Mouse (Mus musculus) embryo, embryonic 10.5 days (tissue): Measurements from ENCODE around the gene Tfrc.

Source experiments
- DNase-seq: peaks from one replicate; pipeline ENCODE4 v3.0.0-alpha.2; 2015; ENCODE audit warnings: low spot score

Tfrc gene

DNA sequence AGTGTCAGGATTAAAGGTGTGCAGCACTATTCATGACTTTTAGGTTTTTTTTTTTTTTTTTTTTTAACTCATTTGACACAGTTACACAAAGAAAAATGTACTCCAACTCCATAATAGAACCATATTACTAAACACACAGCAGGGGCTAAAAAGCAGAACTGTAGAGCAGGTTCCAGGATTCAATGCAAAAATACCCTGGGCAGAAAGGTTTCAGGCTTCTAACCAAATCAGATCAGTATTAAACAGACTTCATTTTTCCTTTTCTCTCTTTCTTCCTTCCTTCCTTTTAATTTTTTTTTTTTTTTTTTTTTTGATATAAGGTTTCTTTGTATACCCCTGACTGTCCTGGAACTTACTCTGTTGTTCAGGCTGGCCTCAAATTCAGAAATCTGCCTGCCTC is 41.7 kb downstream of the Tfrc start:
- DNase-seq: no peak

DNA sequence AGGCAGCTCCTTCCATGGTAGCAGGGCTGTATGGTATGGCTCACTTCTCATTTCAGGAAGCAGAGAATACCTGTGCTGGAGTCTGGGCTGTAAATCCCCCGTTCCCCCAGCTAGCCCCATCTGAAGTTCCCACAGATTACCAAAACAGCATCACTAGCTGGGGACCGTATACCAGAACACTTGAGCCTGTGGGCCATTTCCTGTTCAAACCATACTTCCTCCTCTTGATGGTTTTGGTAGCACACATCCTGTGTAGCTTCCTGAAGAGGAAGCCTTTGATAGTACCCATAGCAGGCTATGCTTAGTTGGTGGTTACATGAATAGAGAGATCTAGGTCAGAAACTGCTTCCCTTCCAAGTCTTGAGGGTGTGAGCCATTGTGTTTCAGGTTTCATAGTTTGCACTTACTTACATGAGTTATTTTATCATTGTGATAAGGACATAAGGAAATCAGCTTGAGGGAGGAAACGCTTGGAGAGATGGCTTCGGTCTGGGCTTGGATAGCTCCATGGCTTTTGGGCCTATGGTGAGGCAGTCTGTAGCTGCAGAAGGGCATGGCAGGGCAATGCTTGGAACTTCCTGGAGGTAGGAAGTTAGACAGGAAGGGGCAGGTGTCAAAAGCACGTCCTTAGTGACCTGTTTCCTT is 42.4 kb downstream of the Tfrc start:
- no peak for DNase-seq

DNA sequence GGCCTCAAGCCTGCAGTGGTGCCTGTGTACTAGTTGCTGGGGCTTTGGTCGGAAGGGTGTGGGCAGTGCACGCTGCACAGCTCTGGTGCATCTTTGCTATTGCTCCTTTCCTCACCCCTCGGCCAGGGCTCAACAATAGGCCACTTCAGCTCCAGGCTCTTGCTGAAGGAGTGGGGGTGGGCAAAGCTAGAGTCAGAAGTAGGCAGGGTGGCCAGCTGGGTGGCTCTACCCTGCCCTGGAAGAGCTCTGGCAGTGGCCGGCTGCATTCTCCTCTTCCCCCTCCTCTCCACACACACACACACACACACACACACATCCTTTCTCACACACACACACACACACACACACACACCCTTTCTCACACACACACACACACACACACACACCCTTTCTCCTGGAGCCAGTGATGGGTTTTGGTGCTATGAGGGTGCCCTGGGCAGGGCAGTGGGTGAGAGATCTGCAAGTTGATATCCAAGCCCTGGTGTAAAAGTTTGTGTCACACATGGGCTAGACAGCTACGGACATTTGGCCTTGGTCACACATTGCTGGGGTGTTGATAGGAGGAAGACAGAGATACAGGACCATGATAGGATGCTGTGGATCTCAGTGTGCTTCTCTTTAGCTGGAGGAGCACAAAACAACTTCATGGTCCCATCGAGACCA is 45.5 kb downstream of the Tfrc start:
- no peak for DNase-seq

- no peak for DNase-seq
Measured at GRCm38 (mm10) chr16:32655534-32655933, 46.8 kb downstream of the Tfrc start.

- no peak for DNase-seq
Measured at GRCm38 (mm10) chr16:32656321-32656720, 47.6 kb downstream of the Tfrc start.

DNA sequence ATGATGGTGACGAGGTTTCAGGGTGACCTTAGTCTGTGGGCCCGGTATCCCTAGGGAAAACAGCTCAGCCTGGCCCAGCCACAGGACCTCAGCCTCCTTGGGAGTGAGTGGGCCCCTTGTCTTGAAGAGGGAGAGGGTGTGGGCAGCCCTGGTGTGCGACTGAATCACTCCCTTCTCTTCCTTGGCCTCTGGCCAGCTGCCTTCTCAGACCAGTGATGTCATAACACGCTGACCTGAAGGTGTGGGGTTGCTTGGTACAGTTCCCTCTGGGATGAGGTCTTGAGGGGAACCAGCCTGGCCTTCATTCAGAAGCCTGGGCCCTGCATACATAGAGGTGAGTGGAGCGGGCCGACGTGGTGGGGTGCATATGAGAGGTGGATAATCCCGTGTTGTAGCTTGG is 48.1 kb downstream of the Tfrc start:
- DNase-seq: no peak

- DNase-seq: no peak
Measured at GRCm38 (mm10) chr16:32657498-32658250, 49.0 kb downstream of the Tfrc start.

DNA sequence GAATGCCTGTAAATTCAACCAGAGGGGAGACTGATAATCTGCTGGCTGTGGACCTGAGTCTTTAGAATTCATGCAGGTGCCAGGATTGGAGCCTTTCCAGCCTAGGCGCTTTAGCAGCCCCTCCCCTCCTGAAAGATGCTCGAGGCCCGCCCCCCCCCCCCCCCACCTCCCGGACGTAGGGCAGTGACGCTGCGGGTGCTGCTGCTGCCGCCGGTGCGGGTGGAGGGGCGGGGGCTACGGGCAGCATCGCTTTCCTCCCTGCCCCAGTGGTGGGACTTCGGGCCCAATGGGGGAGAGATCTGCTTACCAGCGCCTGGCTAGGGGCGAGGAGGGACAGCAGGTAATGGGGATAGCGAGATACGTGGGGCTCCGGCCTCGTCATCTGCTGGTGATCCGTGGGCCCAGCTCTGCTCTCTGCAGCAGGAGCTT is 50.0 kb downstream of the Tfrc start:
- no peak for DNase-seq

DNA sequence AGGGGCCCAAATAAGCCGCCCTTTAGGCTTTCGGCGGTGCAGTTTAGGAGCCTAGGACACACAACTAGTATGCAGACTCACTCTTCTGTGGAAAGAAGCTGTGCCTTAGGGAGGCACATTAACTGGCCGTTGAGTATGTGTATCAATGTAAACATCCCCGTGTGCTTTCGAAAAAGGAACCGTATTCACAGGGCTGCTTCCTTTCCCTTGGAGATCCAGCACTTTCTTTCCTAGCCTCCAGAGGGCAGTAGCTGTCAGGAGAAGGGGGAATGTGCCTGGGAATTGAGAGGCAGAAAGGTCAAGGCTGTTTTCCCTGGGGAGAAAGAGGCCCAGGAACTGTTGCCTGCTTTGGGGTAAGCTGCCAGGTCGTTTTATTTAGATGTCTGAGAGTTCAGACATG is 50.7 kb downstream of the Tfrc start:
- DNase-seq: peak; percentile 89

DNA sequence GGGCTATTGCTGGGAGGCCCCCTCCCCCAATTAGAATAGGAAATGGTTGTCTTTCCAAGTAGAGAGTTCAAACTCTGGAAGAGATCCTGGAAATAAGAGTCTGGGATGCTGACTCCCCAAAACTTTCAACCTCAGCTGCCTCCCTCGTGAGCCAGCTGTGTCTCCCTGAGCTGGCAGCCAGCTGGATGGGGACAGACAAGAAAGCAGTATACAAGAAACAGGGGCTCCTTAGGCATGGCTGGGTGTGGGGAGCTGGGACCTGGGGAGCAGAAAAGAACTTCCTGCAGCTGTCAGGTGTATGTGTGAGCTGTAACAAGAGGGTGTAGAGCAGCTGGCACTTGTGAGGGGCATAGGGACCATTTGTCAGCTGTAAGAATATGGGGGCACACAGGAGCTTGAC is 51.4 kb downstream of the Tfrc start:
- DNase-seq: no peak

GRCm38 (mm10) chr16:32660557-32661321 is 52.0 kb downstream of the Tfrc start:
- DNase-seq: no peak

GRCm38 (mm10) chr16:32661493-32661921 is 52.8 kb downstream of the Tfrc start:
- DNase-seq: no peak

DNA sequence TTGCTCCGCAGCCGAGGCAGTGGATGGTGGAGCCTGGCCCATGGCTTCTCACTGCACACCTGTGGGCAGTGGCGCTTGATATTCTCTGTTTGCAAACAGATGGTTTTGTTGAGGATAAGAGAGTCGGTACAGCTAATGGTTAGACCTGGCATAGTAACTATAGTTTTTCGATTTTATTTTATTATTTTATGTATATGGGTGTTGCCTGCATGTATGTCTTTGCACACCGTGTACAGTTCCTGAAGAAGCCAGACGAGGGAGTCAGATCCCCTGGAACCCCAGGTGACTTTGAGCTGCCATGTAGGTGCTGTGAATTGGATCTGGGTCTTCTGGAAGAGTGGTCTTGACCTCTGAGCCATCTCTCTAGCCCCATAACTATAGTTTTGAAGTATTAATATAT is 53.7 kb downstream of the Tfrc start:
- no peak for DNase-seq

DNA sequence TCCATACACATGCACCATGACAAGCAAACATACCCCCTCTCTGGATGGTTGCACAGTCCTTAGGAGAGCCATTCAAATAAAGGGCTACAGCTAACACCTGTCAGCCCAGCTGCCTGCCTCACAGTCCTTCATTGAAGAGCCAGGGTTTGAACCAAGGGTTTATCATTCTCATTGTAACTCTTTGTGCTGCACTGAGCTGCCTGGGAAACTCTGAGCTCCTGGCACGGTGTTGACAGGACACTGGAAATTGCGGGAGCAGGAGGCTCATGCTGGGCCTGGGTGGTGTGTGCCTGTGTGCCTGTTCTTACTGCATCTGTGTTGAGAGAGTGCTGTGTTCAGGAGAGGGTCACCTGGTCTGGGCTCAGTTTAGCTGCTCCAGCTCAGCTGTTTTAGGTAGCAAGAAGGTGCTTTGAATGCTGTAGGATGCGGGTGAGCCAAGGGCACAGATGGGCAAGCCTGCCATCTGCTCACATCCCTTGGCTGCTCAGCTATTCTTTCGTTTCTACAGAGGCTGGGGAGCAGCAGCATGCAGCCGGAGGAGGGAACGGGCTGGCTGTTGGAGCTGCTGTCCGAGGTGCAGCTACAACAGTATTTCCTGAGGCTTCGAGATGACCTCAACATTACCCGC is 54.6 kb downstream of the Tfrc start:
- DNase-seq: no peak

GRCm38 (mm10) chr16:32664211-32664610 is 55.5 kb downstream of the Tfrc start:
- no peak for DNase-seq

- peak; percentile 61 for DNase-seq
Measured at GRCm38 (mm10) chr16:32665851-32666665, 57.3 kb downstream of the Tfrc start.

DNA sequence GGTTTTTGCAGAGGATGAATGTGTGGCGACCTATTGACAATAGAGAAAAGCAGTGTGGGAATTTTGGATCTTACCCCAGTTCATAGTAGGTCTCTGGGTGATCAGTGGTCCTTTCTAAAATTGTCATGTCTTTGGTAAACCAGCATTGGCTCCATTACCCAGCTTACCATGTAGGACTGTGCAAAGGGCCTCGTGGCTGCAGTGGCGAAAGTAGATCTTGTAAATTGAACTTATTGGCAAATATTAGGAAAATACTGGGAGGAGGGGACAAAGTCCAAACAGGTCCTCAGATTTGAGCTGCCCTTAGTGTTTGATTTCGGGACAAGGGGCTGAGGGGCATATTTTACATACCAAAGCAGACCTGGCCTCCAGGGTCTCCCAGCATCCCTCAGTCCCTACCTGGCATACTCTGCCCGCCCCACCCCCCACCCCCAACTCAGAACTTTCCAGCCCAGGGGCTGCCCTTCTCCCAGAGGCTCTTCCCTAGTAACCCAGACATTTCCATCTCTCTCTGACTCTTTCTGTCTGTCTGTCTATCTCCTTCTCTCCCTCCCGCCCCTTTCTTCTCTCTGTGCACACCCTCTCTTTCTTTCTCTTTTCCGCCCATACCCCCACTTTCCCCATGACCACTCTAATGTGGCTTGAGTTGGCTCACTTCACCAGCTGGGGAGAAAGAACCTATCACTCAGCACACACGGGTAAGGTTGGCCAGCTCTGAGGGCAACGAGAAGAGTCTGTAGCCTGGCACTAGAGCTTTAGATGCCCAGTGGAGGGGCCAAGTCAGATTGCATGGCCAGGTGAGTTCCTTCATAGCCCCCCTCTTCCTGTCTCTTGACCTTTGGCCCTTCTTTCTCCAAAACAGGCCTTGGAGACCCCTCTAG is 58.2 kb downstream of the Tfrc start:
- no peak for DNase-seq

DNA sequence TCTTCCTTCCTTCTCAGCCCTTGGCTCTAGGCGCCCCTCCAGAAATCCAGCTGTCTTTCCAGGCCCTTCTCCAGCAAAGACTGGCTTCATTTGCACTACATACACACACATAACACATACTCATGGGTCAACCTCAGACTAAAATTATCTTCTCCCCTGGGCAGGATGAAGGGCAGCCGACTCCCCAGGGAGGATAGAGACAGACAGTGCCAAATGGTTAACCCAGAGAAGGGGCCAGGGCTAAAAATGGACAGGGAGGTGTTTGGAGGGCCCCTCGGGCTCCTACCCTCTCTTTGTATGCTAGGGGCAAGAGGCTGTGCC is 58.8 kb downstream of the Tfrc start:
- DNase-seq: no peak

DNA sequence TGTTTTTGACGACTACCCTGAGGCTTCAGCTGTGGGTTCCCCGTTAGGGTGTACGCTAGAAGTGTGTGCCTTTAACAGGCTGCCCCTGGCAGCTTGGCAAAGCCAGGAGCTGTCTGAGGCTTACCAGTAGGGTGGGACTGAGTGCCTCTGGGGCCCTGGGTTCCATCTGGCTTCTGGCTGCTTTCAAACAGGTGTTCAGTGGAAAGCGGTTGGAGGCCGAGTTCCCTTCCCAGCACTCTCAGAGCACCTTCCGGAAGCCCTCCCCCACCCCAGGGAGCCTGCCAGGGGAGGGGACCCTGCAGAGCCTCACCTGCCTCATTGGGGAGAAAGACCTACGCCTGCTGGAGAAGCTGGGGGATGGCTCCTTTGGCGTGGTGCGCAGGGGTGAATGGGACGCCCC is 59.3 kb downstream of the Tfrc start:
- DNase-seq: no peak

DNA sequence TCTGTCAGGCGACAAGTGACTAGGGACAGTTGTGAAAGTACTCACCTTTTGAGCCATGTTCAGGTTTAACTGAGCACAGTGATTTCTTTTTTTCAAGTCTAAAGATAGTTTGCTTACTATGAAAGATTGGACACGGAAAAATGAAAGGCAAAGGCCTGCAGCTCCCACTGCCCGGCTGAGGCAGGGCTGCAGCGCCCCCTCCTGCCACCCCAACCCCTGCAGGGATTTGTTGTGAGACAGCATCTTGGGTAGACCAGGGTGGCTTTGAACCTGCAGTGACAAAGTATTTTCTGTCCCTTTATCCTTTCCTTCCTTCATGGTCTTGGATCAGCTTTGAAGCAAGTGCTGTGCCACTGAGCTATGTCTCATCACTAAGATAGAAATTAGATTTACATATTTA is 59.8 kb downstream of the Tfrc start:
- DNase-seq: no peak
